Mouse (Mus musculus) forebrain, embryonic 16.5 days (tissue): ENCODE measurements at regions not wholly inside any gene's neighbourhood (a gene's known extent, or its start where the extent isn't known, plus 50 kb on each side); places are given as distances from the start of the nearest gene placed in this dataset.

Experiments
- ATAC-seq: fragments of 200-750 bp; cut with Nextera tagmentation; 2 replicates; pipeline ENCODE4 v1.8.0; 2017; ENCODE audit warnings: mild to moderate bottlenecking, moderate library complexity
- H3K27ac ChIP-seq: fragments of 300-500 bp; sonication (generic); 2 replicates; pipeline ENCODE4 v1.5.1; 2014; ENCODE audit warnings: low read length, control low read depth
- H3K27me3 ChIP-seq: fragments of 300-500 bp; sonication (generic); replicated peaks from 2 replicates; pipeline ENCODE4 v1.6.1; 2014; ENCODE audit warnings: low read length; ENCODE audit not compliant: control insufficient read depth, insufficient read depth
- H3K36me3 ChIP-seq: fragments of 300-500 bp; sonication (generic); 2 replicates; pipeline ENCODE4 v1.6.1; 2014; ENCODE audit not compliant: control insufficient read depth, insufficient read depth
- H3K4me1 ChIP-seq: fragments of 300-500 bp; sonication (generic); replicated peaks from 2 replicates; pipeline ENCODE4 v1.6.1; 2014; ENCODE audit warnings: low read length; ENCODE audit not compliant: control insufficient read depth, insufficient read depth
- H3K4me2 ChIP-seq: fragments of 300-500 bp; sonication (generic); 2 replicates; pipeline ENCODE4 v1.6.1; 2014; ENCODE audit warnings: mild to moderate bottlenecking, low read length, control low read depth
- H3K4me3 ChIP-seq: fragments of 300-500 bp; sonication (generic); replicated peaks from 2 replicates; pipeline ENCODE4 v1.5.1; 2014; ENCODE audit warnings: mild to moderate bottlenecking, low read length, control low read depth
- H3K9ac ChIP-seq: fragments of 300-500 bp; sonication (generic); replicated peaks from 2 replicates; pipeline ENCODE4 v1.6.1; 2014; ENCODE audit warnings: low read depth, low read length, control low read depth
- H3K9me3 ChIP-seq: fragments of 300-500 bp; sonication (generic); 2 replicates; pipeline ENCODE4 v1.6.1; 2016; ENCODE audit warnings: low read length; ENCODE audit not compliant: control insufficient read depth
- WGBS: fragments of 180-500 bp; shearing (Covaris S2); extraction: QIAGEN DNeasy Blood & Tissue Kit; methylation state at CpG from one replicate; pipeline ENCODE4 v1.1.7; 2014; 5-methylcytosine and 5-hydroxymethylcytosine counted together

DNA sequence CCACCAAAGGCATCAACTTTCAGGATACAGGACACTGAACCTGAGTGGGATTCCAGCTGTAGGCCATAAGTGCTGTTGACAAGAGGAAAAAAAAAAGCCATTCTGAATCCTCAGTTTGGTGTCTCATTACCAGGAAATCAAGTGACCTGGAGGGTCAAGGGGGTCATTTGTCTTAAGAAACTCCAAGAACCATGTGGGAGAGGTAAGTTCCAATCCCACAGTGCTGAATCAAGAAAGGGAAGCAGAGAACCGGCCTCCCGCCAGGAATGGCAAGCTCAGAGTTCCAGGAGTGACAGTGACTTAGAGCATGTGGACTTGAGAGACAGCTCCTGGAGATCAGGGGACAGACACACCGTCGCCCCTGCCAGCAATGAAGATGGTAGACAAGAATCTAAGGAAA, 67.5 kb upstream of the Peli2 start:
- H3K27ac ChIP-seq: 0 out of 2 replicates have a peak overlapping the region, but pooled peaks have one; percentile 31
- WGBS: 86% methylated on average over 4 of the region's 4 CpGs
- no peaks in the 10 kb centered on the region for H3K9me3 ChIP-seq
- H3K4me2 ChIP-seq: no peak overlapping the region
- no peak for ATAC-seq
- no peaks in the 10 kb centered on the region for H3K36me3 ChIP-seq
- peaks cover 3% of the 10 kb centered on the region; the same call in 1 of the 2 replicates for H3K4me1 ChIP-seq
- H3K4me3 ChIP-seq: no peak overlapping the region
- no peaks in the 10 kb centered on the region for H3K27me3 ChIP-seq
- H3K9ac ChIP-seq: no peak overlapping the region

- no peak for ATAC-seq
- H3K27ac ChIP-seq: no peak overlapping the region
- no peak overlapping the region for H3K4me3 ChIP-seq
- H3K4me1 ChIP-seq: peaks cover 3% of the 10 kb centered on the region; the same call in 1 of the 2 replicates
- no peaks in the 10 kb centered on the region for H3K9me3 ChIP-seq
- no peaks in the 10 kb centered on the region for H3K36me3 ChIP-seq
- no peak overlapping the region for H3K9ac ChIP-seq
- no peaks in the 10 kb centered on the region for H3K27me3 ChIP-seq
- H3K4me2 ChIP-seq: no peak overlapping the region
- WGBS: 83% methylated on average over 3 of the region's 3 CpGs
Measured at GRCm38 (mm10) chr14:48054719-48055118, 65.9 kb upstream of the Peli2 start.

DNA sequence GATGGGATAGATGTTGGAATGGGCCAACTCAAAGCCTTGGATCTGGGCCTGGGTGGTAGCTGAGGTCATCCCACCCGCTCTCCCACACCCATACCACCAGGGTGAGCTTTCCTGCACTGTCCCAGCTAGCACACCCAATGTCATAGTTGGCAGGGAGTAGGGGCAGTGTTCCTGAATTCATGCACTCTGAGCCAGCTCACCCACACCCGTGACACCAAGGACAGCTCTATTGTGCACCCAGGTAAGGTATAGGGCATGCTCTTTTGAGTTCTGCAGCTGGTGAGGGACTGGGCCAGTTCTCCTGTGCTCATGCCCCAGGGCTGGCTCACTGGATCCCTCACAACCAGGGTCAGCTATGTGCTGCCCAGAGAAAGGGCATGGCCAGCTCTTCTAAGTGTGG, 64.8 kb upstream of the Peli2 start:
- Histone ChIP-seq H3K4me2 (no peak overlapping the region), H3K36me3 (no peaks in the 10 kb centered on the region), H3K27ac (no peak overlapping the region), H3K4me3 (no peak overlapping the region), H3K9me3 (no peaks in the 10 kb centered on the region), H3K9ac (no peak overlapping the region), H3K4me1 (peaks cover 3% of the 10 kb centered on the region; the same call in 1 of the 2 replicates), H3K27me3 (no peaks in the 10 kb centered on the region)
- WGBS: 96% methylated on average over 2 of the region's 2 CpGs
- no peak for ATAC-seq

GRCm38 (mm10) chr14:48058234-48058868, 62.3 kb upstream of the Peli2 start:
- 92% methylated on average over 9 of the region's 9 CpGs for WGBS
- H3K27ac ChIP-seq: no peak overlapping the region
- ATAC-seq: no peak

GRCm38 (mm10) chr14:48059664-48060455, 60.8 kb upstream of the Peli2 start:
- Histone ChIP-seq H3K4me2 (no peak overlapping the region), H3K9me3 (no peaks in the 10 kb centered on the region), H3K4me1 (no peaks in the 10 kb centered on the region), H3K36me3 (no peaks in the 10 kb centered on the region), H3K4me3 (no peak overlapping the region), H3K9ac (no peak overlapping the region), H3K27me3 (no peaks in the 10 kb centered on the region), H3K27ac (no peak overlapping the region)
- no peak for ATAC-seq
- WGBS: 65% methylated on average over 15 of the region's 15 CpGs

More at GRCm38 (mm10) chr14:48058234-48058868, 62.3 kb upstream of the Peli2 start:
- Histone ChIP-seq H3K4me3 (no peak overlapping the region), H3K4me2 (no peak overlapping the region), H3K27me3 (no peaks in the 10 kb centered on the region), H3K4me1 (no peaks in the 10 kb centered on the region), H3K9me3 (no peaks in the 10 kb centered on the region), H3K36me3 (no peaks in the 10 kb centered on the region), H3K9ac (no peak overlapping the region)

DNA sequence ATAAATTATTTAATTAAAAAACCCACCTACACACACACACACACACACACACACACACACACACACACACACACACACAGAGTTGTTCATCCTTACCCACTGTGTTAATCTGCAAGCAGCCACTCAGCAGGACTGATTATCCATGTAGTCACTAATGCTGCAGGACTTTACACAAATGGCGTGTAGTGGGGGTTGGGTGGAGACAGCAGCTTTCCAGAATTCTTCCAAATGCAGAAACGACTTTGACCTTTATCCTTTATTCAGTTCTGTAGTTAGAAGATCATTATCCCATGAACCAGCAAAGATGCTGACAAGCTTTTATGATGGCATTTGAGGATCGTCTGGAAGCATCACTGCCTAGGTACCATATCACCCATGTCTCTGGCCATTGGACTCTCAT, 52.0 kb upstream of the Peli2 start:
- Histone ChIP-seq H3K36me3 (no peaks in the 10 kb centered on the region), H3K4me1 (peaks cover 2% of the 10 kb centered on the region; the same call in 1 of the 2 replicates), H3K27me3 (no peaks in the 10 kb centered on the region), H3K9me3 (no peaks in the 10 kb centered on the region), H3K27ac (no peak overlapping the region), H3K4me2 (no peak overlapping the region), H3K9ac (no peak overlapping the region), H3K4me3 (no peak overlapping the region)
- WGBS: 79% methylated on average over 3 of the region's 3 CpGs
- no peak for ATAC-seq
